Mouse (Mus musculus) megakaryocyte progenitor cell, adult 5-6 weeks (primary cell): ENCODE measurements around the gene Ccdc50. TPM values are rescaled to one million over a fixed set of nuclear protein-coding genes. Genes with fewer than 3 reads are reported as not detected.

Experiments used
- total RNA-seq, 2 experiments: library from RNA; stranded (forward) in 1 of 2; stranded (reverse) in 1 of 2; fragments of 157-497, 149-512 nt in 1 of 2; fragments of 200-1000 nt in 1 of 2; gene quantifications; 2 replicates each; pipeline versions ENCODE4 v1.2.3 to v1.2.4; 2015 to 2017

Ccdc50 gene
- total RNA-seq, 2 experiments from 2014 or later = 77.9 to 129 TPM

Other genes with a start within 250 kb of the Ccdc50 start
- gene Ostn, start 81.4 kb upstream of the Ccdc50 start, total RNA-seq (2015) = not detected in 2 replicates
- gene Ostn, start 81.4 kb upstream of the Ccdc50 start, total RNA-seq (2017) = not detected in 2 replicates
- not detected in 2 replicates for gene Uts2b, start 18.6 kb upstream of the Ccdc50 start, total RNA-seq (2015)
- gene Uts2b, start 18.6 kb upstream of the Ccdc50 start, total RNA-seq (2017) = not detected in 2 replicates